Mouse (Mus musculus) inflammation-experienced regulatory T-cells, adult 6 months (primary cell): ENCODE measurements around the gene Defb30. TPM values are rescaled to one million over a fixed set of nuclear protein-coding genes. Genes with fewer than 3 reads are reported as not detected.

Experiments used
- ATAC-seq: one replicate; pipeline ENCODE4 v1.8.0; 2017
- polyA plus RNA-seq, 3 experiments: library from polyadenylated mRNA; unstranded; fragments of 100-300 nt; shearing (Covaris generic); gene quantifications; one replicate each; pipeline ENCODE4 v1.2.1; 2017

Gene Defb30
- polyA plus RNA-seq = not detected

DNA sequence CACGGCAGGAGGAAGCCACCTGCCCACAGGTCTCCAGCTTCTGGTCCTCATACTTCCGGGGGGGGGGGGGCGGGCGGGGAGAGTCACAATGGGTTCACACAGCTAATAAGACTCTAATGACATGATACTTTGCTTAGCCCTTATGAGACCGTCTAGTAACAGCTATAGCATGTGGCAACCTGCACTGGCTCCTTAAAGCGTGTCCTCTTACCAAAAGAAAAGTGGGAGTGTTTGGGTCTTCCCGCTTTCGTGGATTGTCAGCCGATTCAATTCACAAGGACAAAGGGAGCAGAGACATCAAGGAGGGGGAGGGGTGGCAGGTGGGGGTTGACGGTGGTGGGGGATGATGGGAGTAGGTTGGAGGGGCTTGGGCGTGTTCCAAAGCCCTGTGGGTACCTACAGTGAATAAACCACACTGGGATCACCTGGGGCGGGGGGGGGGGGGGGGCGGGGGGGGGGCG lies at the start of gene Defb30:
Gene Defb30 (minus strand): TSS at position 51 of the 461 bp plus-strand sequence.
- no peak for ATAC-seq

DNA sequence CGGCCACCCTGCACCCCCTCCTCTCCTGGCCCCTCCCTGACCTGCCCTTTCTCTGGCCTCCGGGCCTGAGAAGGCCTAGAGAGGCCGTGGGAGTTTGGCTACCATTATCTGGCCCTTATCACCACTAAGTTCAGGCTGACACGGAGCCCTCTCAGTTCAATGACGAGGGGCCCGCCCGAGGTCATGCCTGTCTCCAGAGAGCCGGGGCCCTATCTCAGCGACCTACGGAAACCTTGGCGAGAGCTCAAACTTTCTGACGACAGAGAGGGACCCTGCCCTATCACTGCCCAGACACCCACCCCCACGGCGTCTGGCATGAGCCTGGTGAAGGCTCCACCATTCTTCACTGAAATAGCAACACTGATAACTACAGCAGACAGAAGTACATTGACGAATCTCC lies 17.9 kb upstream of the Defb30 start:
- ATAC-seq = no peak

DNA sequence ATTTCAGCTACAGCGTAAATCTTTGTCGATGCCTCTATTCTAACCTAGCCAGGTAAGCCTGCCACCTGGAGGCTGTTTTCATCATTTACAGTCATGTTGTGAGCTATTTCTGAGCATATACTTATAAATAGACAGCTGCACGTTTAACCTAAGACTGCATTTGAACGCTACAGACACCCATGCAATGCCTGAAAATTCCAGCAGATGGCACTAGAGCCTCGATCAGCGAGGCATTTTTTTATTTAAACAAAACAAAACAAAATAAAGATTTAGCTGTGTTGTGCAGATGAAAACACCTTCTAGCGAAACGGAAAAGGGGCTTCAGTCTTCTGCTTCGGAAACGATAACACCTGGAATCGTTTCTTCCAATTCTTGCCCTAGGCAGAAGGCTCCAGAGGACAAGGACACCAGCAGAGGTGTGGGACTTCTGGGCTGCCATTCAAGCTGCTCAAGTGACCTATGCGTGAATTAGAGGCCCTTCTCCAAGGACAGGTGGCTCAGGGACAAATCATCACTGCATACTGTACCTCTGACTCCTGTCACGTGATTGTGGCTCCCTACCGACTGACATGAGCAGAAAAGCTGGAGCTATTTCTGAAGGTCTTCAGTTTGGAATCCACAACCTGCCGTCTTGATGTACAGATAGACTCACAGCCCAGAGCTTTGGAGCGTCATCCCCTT lies 17.0 kb upstream of the Defb30 start:
- ATAC-seq = peak; percentile 38

DNA sequence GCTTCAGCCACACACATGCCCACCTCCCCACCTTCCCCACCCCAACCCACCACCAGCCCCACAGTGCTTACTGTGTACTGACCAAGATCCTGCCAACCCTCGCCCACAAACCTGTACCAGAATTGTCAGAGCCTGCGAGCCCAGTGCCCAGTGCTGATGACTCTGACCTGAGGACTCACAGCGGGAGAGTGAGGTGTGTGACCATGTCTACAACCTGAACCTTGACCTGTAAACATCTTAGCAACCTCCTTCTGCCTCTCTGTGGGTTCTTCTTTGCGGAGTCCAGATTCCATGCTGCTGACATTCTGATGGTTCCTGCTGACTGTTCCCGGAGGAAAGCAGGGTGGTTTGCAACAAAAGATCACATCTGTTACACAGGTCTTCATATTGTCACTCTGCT lies 15.6 kb upstream of the Defb30 start:
- ATAC-seq = no peak

DNA sequence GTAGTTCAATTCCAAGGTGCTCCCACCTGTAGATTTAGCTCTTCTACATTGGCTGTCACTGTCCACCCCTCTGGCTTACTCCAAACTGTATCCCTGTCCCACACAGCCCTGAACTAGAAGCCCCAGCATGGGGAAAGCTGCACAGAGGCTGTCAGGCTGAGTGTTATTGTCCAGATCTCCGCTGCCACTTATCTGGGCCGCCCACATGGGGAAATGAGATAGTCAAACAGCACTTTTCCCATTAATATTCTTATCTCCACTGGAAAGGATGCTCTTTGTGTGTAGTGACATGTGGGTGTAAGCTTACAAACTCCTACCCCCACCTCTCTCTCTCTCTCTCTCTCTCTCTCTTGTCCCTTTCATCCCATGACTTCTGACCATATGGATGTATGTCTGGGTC lies 12.4 kb upstream of the Defb30 start:
- ATAC-seq = no peak

DNA sequence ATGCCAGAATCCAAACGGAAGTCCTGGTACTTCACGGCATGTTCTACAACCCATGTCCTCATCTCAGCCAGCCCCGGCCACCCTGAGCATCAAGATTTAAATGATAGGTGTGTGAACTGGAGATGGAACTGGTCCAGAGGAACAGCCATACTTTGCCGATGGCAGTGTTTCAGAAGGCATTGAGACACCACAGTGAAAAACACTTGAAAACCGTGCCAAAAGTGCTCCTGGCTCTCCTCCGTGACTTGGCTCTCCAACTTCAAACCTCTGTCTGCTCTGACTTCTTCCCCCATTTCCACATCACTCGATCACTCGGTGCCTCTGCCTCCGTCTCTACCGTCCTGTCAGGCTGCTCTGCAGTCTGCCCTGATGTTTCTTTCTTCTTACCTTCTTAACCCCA lies 10.6 kb upstream of the Defb30 start:
- no peak for ATAC-seq

DNA sequence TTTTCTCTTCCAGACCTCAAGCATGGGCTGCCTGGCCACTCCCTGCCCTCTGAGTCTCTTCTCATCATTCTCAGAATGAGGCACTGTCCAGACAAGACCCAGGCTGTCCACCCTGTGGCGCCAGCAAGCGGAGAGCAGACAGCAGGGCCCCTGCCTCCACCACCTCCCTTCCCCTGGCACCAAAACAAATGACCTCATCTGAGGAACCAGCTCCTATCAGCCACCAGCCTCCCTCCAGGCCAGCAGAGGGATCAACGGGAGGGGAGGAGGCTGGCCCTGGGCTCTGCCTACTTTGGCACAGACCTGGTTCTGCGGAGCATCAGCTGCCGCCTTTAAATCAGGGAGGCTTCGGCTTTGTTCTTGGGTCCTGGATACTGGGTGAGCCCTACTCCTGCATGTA lies 5.0 kb upstream of the Defb30 start:
- ATAC-seq = no peak

DNA sequence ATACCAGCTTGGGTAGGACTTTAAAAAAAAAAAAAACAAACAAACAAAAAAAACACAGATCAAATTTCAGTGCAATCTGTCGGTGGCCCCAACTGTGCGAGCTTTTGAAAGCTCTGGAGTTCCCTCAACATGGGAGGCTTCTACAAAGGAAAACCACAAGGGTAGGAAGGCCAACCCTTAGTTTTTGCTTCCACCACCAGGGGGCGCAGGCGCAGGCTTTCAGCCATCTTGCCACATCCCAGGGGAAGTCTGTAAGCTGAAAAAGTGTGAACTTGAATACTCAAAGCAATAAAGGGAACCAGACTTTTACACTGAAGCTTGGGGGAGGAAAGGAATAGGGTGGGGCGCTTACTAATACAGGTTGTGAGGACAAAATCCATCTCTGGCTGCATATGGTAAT lies 1.0 kb upstream of the Defb30 start:
- no peak for ATAC-seq

DNA sequence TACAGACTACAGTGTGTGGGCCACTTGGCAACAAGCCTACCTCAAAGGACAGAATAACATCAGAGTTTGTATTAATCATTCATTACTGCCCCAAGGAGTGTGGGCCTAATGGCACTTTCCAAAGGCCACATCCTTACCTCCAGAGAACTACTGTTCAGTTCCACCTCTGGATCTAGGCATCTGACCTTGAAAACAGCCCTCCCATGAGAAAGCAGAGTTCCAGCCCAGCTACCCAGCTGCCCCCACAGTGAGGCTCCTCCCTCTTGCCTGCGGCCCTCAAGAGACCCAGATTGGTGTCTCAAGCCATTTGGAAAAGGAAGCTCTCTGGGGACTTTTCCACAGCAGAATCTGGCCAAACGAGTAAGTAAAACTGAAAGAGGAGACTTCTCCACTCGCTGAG lies 3.1 kb downstream of the Defb30 start, which contains the start of gene Defb42:
Gene Defb42 (plus strand): TSS at position 301 of the 400 bp plus-strand sequence.
- no peak for ATAC-seq

DNA sequence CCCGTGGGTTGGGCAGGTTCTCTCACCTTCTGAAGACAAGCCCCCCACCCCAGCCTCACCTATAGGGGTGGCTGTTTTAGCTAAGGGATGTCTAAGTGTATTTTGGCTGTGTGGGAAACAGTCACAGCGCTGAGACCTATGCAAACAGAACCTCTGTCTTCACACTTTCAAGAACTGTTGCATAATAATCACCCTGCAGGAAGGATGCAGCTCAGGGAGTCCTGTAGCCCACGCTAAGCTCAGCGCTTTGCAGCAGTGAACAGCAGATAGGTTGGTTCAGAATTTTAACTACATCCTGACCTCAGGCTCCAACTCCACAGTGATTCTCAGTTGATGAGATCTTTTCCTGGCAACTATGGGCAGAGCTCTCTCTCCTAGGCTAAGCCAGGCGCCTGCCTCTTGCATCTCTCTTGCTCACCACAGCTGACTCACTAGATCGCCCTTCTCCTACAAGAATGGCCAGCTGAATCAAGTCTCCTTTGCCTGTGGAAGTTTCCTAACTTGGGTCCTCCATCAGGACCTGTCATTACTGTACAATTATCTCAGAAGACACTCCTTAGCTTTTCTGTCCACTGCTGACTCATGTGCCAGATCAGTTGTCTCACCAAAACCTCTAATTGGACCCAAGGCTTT lies 29.1 kb downstream of the Defb30 start:
- ATAC-seq = no peak

DNA sequence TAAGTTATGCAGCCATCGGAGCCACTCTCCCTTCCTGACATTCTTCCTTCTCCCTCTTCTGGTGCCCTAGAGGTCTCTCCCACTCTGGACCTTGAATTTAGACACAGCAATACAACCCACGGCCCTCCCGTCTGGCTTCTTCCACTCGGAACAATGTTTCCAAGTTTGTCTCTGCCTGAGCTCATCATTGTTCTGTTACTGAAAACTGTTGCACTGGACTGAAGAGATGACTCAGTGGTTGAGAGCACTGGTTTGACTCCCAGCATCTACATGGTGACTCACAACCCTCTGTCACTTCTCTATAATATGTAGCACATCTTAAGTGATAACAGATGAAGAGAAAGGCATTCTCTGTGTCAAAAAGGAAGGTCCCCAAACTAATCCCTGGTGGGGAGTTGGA lies 35.1 kb downstream of the Defb30 start:
- ATAC-seq = no peak

DNA sequence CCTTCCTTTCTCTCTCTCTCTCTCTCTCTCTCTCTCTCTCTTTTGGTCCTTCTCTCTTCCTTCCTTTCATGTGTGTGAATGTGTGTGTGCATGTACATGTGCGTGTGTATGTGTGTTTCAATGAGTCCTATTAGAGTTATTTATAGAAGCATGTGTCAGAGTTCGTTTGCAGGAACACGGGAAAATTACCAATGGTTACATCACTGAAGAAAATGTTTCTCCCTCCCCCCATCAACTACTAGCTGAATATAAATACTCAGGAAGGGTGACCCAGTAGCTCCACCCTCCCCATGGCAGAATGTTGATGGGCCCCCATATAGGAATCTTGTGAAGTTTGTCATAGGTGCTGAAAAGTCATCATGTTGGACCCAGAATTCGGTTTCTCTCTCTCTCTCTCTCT lies 36.7 kb downstream of the Defb30 start:
- ATAC-seq = no peak

DNA sequence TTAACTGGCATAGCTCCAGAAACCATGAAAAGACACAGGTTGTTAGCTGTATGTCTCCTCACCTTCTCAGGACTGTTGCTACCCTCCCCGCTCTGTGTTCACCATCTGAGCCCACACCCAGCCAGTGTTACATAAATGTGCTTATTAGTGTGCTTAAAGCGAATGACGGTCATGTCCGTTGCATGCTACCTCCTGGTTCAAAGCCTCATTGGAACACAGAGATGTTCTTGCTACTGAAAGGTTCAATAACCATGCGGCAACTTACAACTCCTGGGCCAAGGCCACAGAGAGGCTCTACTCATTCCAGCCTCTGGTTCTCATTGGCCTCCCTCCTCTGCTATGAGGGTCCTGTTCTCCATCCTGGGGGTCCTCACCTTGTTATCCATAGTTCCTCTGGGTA lies 38.3 kb downstream of the Defb30 start, which contains the start of gene Defb43:
Gene Defb43 (plus strand): TSS at position 301 of the 400 bp plus-strand sequence.
- no peak for ATAC-seq

DNA sequence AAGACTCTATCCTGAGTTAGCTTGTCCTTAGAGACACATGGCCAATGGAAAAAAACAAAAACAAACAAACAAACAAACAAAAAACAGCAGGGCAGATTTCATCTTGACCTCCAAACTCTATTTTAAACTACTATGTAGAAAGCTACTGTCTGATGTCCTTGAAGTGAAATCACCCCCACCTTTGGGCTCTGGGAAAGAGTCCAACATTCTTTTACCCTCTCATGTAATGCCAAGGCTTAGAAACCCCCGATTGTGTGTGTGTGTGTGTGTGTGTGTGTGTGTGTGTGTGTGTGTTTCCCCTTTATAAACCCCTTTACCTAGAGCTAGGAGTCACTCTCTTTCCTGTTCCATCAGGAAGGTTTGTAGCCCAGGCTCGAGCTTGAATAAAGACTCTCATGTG lies 47.2 kb downstream of the Defb30 start:
- no peak for ATAC-seq

DNA sequence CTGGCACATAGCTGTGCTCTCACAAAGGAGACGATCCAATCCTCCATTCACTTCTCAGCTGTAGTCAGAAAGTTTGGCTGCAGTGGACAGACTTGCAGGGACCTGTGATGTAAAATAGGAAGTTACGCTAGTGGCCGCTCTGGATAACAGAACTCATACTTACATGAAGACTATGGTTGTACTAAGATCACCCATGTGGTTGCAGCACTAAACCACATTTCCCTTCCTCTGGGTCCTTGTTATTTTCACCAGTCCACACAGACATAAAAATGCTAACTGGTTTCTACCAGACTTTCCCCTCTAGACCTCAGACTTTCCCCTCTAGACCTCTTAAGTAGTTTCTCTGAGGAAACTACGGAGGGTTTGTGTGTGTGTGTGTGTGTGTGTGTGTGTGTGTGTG lies 50.8 kb downstream of the Defb30 start:
- ATAC-seq = no peak

DNA sequence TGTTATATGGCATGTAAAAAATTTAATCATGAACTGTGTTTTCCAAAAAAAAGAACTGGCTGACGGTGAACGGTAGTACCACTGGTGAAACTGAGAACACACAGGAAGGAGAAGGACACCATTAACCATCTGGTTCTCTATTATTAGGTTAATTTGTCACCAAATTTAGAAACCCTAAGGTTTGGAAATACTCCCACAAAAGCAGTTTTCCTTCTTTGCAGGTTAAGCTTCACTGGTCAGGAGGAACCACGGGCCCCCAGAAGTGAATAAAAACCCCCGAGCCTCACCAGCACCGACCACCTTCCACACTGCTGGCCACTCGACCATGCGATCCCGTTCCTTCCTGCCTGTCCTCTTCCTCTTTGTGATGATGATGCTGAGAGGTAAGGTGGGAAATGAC lies 52.0 kb downstream of the Defb30 start, which contains the start of gene Defb47:
Gene Defb47 (plus strand): TSS at position 301 of the 400 bp plus-strand sequence.
- no peak for ATAC-seq

DNA sequence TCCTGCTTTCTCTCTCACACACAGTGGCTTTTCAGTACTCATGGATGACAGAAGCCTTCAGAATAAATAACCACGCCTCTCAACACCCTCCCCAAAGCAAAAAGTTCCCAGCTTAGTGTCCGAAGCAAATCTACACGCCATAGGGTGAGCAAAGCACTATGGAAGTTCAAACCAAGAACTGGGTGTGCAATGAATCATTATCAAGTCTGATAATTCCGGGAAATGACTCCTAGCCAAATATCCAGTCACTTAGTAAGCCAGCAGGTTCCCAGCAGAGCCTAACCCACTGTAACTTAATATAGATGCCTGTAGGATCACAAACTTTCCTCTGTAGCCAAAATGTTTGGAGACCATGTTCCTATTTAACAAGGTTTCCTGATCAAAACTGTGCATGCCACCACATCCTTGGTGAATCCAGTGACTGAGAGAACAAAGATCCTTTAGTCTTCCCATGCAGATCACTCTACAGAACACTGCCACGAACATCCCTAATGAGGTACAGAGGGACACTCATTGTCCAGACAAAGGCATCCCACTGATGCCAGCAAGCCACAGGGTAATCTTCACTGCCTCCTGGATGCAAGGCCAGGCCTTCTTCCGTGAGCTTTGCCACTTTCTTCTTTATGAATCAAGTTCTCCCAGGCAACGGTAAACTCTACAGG lies 57.8 kb downstream of the Defb30 start:
- ATAC-seq = no peak

DNA sequence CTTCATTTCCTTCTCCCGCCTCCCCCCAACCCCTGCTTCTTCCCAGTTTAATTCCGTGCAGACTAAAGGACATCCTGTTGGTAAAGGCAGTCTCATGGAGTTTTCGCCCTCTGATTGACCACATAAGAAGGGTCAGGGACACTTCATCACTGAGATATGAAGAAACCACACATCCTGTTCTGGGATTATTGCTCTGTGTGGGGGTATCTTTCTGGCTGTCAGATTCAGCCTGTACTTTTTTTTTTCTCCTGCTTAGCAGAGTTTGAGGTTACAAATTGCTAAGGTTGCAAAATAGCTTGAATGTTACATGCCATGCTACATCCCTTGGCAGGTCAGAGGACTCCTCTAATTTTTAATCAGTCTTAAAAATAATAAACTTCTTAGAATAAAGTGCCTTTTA lies 58.5 kb downstream of the Defb30 start:
- ATAC-seq = no peak

DNA sequence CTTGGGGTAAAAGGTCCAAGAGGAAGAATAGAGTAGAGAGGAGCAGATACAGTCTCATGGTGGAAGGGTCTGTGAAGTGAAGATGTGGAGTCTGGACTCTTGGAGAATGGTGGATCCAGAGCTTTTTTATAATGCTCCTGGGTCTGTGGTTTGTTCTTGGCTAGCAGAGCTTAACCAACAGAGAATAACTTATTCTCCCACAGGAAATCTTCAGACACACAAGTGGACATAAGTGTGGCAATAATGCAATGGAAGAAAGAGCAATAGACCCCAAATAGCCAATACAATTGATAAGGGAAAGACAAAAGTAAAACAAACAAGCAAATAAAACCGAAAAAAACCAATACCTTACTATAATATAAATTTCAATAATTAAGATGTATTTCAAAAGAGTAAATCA lies 65.3 kb downstream of the Defb30 start, which contains the start of gene Defb48:
Gene Defb48 (minus strand): TSS at position 101 of the 400 bp plus-strand sequence.
- no peak for ATAC-seq
